25 mouse cellular contexts compared by ENCODE assay signal in genomic region chr2:112430403-112430802, GRCm38 (mm10). TPM values are rescaled to one million over a fixed set of nuclear protein-coding genes. Genes with fewer than 3 reads are reported as not detected.
"Had no signal": no experiment of that assay in that cellular context is flagged by ENCODE, and none has a peak within 500 bp of the region (broad histone marks: within the 10 kb centered on the region; RNA-seq: fewer than 3 reads in every experiment).

No protein-coding gene starts in this region.

- DNase-seq: kidney, adult 18-20 months; kidney, postnatal 10 days; layer of hippocampus, adult 9-11 months; liver; lung, adult 18-20 months; lung, postnatal 10 days; lung, postnatal 36 days; thymus, adult 2 months; thymus, postnatal 25 days had no signal

- H3K4me1 ChIP-seq: kidney, embryonic 15.5 days; lung, embryonic 15.5 days; midbrain, embryonic 10.5 days; midbrain, embryonic 13.5 days had no signal

- H3K27ac ChIP-seq: kidney, embryonic 15.5 days; layer of hippocampus, adult 2 months; liver, embryonic 12.5 days; liver, embryonic 15.5 days; lung, embryonic 15.5 days; midbrain, embryonic 10.5 days; midbrain, embryonic 13.5 days; stomach, postnatal 0 days had no signal

- H3K9ac ChIP-seq: kidney, embryonic 15.5 days; liver, embryonic 12.5 days; liver, embryonic 15.5 days; lung, embryonic 15.5 days; midbrain, embryonic 13.5 days had no signal

- H3K4me2 ChIP-seq: kidney, embryonic 15.5 days; liver, embryonic 12.5 days; liver, embryonic 15.5 days; lung, embryonic 15.5 days; midbrain, embryonic 13.5 days had no signal

- H3K9me3 ChIP-seq: kidney, embryonic 15.5 days; liver, embryonic 12.5 days; liver, embryonic 15.5 days; lung, embryonic 15.5 days; megakaryocyte, embryonic 14.5 days; midbrain, embryonic 10.5 days; midbrain, embryonic 13.5 days had no signal

- H3K36me3 ChIP-seq: kidney, embryonic 15.5 days; liver, embryonic 12.5 days; liver, embryonic 15.5 days; lung, embryonic 15.5 days; midbrain, embryonic 10.5 days; midbrain, embryonic 13.5 days had no signal

- H3K27me3 ChIP-seq: kidney, embryonic 15.5 days; liver, embryonic 12.5 days; liver, embryonic 15.5 days; lung, embryonic 15.5 days; megakaryocyte, embryonic 14.5 days; midbrain, embryonic 13.5 days had no signal

- ATAC-seq: liver, embryonic 12.5 days; midbrain, embryonic 13.5 days; midbrain, embryonic 16.5 days had no signal

- H3K4me3 ChIP-seq: kidney, embryonic 15.5 days; layer of hippocampus, adult 2 months; liver, embryonic 12.5 days; liver, embryonic 15.5 days; lung, embryonic 15.5 days; megakaryocyte, embryonic 14.5 days; midbrain, embryonic 10.5 days; midbrain, embryonic 13.5 days had no signal

RNA-seq across cellular contexts. Expression of gene Chrm5, which starts 50.2 kb away (rescaled TPM):
- total RNA-seq: monocyte, adult 5-6 weeks had no signal
- polyA plus RNA-seq: large intestine, adult 2 months; liver, embryonic 12.5 days; liver, embryonic 15.5 days; lung, embryonic 15.5 days; midbrain, embryonic 10.5 days; neural tube, embryonic 11.5 days; small intestine, adult 2 months; spleen, adult 2 months; stomach, embryonic 14.5 days; stomach, postnatal 0 days; thymus, adult 2 months had no signal
